Mouse (Mus musculus): ENCODE results near the gene Bcl2l1. TPM values are rescaled to one million over a fixed set of nuclear protein-coding genes. Genes with fewer than 3 reads are reported as not detected.
A peak's percentile ranks its signal among the peaks of the same experiment; 100 is the strongest.

The Bcl2l1 gene
- polyA plus RNA-seq, 2 experiments: 46.8 to 91.2 TPM

DNA sequence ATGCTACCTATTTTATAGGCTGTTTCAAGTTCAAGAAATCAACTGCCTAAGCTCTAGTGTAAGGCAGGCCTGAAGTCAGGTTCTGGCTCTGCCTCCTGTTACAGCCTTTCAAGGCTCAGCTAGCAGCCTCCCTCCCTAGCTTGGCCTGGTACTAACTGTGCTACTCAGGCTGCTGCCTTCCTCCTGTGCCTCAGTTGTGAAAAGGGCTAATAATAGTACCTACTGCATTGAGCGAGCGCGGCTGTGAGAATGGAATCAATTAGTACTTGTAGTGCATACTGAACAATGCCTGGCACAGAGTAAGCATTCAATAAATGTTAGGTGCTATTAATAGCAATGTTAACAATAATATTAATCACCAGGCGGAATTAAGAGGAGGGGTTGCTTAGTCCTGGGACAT is 11.6 kb downstream of the Bcl2l1 start:
- no peak overlapping the region for H3K4me3 ChIP-seq (replicated peaks; ENCODE audit: low read length)
- no peak for TF ChIP-seq POLR2A (IDR thresholded peaks at IDR 0.05; ENCODE audit: borderline replicate concordance, extremely low read depth, insufficient read depth, insufficient read length)
- no peaks in the 10 kb centered on the region for H3K27me3 ChIP-seq (ENCODE audit: control insufficient read depth, insufficient read depth, low read length)
- peaks cover 20% of the 10 kb centered on the region; the same call in 1 of the 2 replicates for H3K36me3 ChIP-seq (ENCODE audit: control insufficient read depth, insufficient read depth, low read length)
- no peak for ATAC-seq (ENCODE audit: low FRiP score, low read depth)
- WGBS: 63% methylated on average over 4 of the region's 4 CpGs
- no peaks in the 10 kb centered on the region for H3K9me3 ChIP-seq (ENCODE audit: control insufficient read depth, low read length)
- H3K4me1 ChIP-seq (ENCODE audit: control insufficient read depth, insufficient read depth, low read length): peaks cover 56% of the 10 kb centered on the region
- H3K9ac ChIP-seq (ENCODE audit: low read depth, low read length, severe bottlenecking): no peak overlapping the region
- DNase-seq (ENCODE audit: low spot score): peak; percentile 26
- H3K4me2 ChIP-seq (replicated peaks; ENCODE audit: low read depth, low read length, severe bottlenecking): no peak overlapping the region; the same call in 1 of the 2 replicates
- peak overlapping the region; percentile 85 for H3K27ac ChIP-seq (replicated peaks; ENCODE audit: low read depth, low read length)

DNA sequence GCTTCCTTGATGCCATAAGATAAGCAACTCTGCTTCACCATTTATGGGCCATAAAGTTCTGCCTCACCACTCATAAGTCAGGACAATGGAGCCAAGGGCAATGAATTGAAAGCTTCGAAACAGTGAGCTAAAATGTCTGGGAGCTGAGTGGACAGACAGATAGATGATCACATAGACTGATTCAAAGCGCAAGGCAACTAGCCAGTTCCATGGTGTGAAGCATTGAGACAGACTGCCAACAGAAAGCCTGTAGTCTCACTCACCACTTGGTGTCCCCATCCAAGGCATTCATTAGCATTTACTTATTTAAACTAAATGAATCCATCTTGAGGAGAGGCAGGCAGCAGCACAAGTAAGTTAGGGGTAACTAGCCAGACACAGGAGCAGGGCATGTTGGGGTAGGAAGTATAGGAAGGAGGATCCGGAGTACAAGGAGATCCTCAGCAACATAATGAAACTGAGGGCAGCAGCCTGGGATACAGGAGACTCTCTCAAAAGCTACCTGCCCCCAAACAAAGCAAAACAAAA is 12.4 kb downstream of the Bcl2l1 start:
- Histone ChIP-seq H3K36me3 (ENCODE audit: control insufficient read depth, insufficient read depth, low read length) (peaks cover 20% of the 10 kb centered on the region; the same call in 1 of the 2 replicates), H3K4me1 (ENCODE audit: control insufficient read depth, insufficient read depth, low read length) (peaks cover 56% of the 10 kb centered on the region), H3K27ac (replicated peaks; ENCODE audit: low read depth, low read length) (peak overlapping the region; percentile 85; the same call in 1 of the 2 replicates), H3K9me3 (ENCODE audit: control insufficient read depth, low read length) (no peaks in the 10 kb centered on the region), H3K9ac (ENCODE audit: low read depth, low read length, severe bottlenecking) (no peak overlapping the region), H3K4me2 (replicated peaks; ENCODE audit: low read depth, low read length, severe bottlenecking) (no peak overlapping the region), H3K27me3 (ENCODE audit: control insufficient read depth, insufficient read depth, low read length) (no peaks in the 10 kb centered on the region), H3K4me3 (replicated peaks; ENCODE audit: low read length) (no peak overlapping the region)
- WGBS: 95% methylated on average over 3 of the region's 3 CpGs
- ATAC-seq (ENCODE audit: low FRiP score, low read depth) (no peak), DNase-seq (ENCODE audit: low spot score) (no peak)
- TF ChIP-seq POLR2A (IDR thresholded peaks at IDR 0.05; ENCODE audit: borderline replicate concordance, extremely low read depth, insufficient read depth, insufficient read length): no peak

DNA sequence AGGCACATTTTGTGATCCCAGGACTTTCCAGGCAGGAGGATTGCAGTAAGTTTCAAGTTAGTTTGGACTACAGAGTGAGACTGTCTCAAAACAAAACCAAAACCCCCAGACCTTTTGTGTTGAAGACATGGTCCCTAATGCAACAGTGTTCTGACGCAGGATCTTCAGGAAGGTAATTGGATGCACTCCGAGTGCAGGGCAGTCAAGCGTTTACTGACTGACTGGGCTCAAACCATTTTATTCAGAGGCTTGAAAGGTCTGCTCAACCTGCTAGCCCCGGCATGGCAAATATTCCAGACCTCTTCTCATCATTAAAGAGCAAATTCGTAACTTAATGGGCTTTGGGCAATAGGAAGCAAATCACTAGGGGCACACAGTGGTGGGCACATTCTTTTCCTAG is 12.8 kb downstream of the Bcl2l1 start:
- ATAC-seq (ENCODE audit: low FRiP score, low read depth) (no peak), DNase-seq (ENCODE audit: low spot score) (no peak)
- H3K36me3 ChIP-seq (ENCODE audit: control insufficient read depth, insufficient read depth, low read length): peaks cover 20% of the 10 kb centered on the region; the same call in 1 of the 2 replicates
- H3K27ac ChIP-seq (replicated peaks; ENCODE audit: low read depth, low read length): 0 out of 2 replicates have a peak overlapping the region, but pooled peaks have one; percentile 85
- H3K4me3 ChIP-seq (replicated peaks; ENCODE audit: low read length): no peak overlapping the region
- TF ChIP-seq POLR2A (IDR thresholded peaks at IDR 0.05; ENCODE audit: borderline replicate concordance, extremely low read depth, insufficient read depth, insufficient read length): no peak
- no peaks in the 10 kb centered on the region for H3K27me3 ChIP-seq (ENCODE audit: control insufficient read depth, insufficient read depth, low read length)
- H3K9ac ChIP-seq (ENCODE audit: low read depth, low read length, severe bottlenecking): no peak overlapping the region
- WGBS: 80% methylated on average over 5 of the region's 5 CpGs
- H3K9me3 ChIP-seq (ENCODE audit: control insufficient read depth, low read length): no peaks in the 10 kb centered on the region
- H3K4me1 ChIP-seq (ENCODE audit: control insufficient read depth, insufficient read depth, low read length): peaks cover 56% of the 10 kb centered on the region
- H3K4me2 ChIP-seq (replicated peaks; ENCODE audit: low read depth, low read length, severe bottlenecking): no peak overlapping the region

DNA sequence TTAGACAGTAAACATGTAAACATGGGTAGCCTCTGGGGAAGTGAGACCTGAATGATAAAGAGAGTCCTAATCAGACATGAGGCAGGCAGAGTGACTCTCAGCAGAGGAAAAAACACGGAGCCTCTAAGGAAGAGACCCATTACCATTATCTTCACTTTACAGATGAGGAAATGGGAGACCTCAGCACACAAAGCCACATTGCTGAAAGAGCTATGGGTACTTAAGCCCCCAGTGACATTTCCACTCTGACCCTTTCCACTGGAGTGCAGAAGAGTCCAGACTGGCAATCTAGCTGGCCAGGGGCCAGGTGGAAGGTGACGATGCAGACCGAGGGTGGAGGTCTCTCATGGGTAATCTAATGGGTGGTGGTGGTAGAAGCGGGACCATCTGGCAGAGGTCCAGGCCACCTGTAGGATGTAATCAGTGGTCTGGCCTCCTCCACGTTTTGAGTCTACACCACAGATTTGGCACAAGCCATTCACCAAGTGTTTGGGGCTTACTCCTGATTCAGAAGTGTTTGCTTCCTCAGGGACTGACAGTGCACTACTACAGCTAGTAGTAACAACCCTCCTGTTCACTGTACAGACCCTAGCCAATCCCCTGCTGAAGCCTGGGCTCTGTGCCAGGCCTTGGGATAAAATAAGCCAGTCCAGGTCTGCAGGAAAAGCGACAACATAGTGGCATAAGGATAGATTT is 13.8 kb downstream of the Bcl2l1 start:
- H3K27me3 ChIP-seq (ENCODE audit: control insufficient read depth, insufficient read depth, low read length): no peaks in the 10 kb centered on the region
- H3K4me1 ChIP-seq (ENCODE audit: control insufficient read depth, insufficient read depth, low read length): peaks cover 56% of the 10 kb centered on the region
- 33% methylated on average over 6 of the region's 6 CpGs for WGBS
- H3K4me3 ChIP-seq (replicated peaks; ENCODE audit: low read length): no peak overlapping the region
- peaks cover 20% of the 10 kb centered on the region; the same call in 1 of the 2 replicates for H3K36me3 ChIP-seq (ENCODE audit: control insufficient read depth, insufficient read depth, low read length)
- no peak for ATAC-seq (ENCODE audit: low FRiP score, low read depth)
- H3K4me2 ChIP-seq (replicated peaks; ENCODE audit: low read depth, low read length, severe bottlenecking): no peak overlapping the region
- H3K27ac ChIP-seq (replicated peaks; ENCODE audit: low read depth, low read length): 0 out of 2 replicates have a peak overlapping the region, but pooled peaks have one; percentile 1
- TF ChIP-seq POLR2A (IDR thresholded peaks at IDR 0.05; ENCODE audit: borderline replicate concordance, extremely low read depth, insufficient read depth, insufficient read length): no peak
- no peaks in the 10 kb centered on the region for H3K9me3 ChIP-seq (ENCODE audit: control insufficient read depth, low read length)
- no peak overlapping the region for H3K9ac ChIP-seq (ENCODE audit: low read depth, low read length, severe bottlenecking)
- DNase-seq (ENCODE audit: low spot score): no peak

DNA sequence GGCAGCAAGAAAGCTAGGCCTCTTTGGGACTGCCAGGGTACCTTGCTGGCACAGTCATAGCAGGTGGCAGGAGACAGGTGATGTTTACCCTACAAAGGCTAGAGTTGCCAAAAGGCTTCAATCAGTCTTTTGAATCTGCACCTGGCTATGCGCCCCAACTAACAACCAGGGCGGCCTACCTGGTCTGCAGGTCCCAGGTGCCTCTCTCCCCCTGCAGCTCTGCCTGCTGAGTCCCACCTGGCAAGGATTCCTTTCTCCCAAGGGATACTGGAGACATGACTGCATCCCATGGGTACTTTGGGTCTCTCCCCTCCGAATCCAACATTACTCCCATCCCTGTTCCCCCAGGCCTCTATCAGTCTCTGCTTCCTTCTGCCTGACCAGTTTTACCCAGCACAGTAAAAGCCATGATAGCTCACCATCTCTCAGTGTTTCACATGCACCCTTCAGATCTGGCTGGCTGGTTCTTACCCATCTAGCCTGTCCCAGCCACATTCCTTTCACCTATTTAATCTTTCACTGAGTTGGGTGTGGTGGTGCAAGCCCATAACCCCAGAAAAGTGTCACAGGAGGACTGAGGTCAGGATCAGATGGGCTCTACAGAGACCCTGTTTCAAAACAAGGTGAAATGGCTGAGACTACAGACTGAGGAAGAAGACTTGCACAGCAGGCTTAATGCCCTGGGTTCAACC is 14.7 kb downstream of the Bcl2l1 start:
- H3K9ac ChIP-seq (ENCODE audit: low read depth, low read length, severe bottlenecking): no peak overlapping the region
- no peak overlapping the region for H3K4me3 ChIP-seq (replicated peaks; ENCODE audit: low read length)
- H3K4me2 ChIP-seq (replicated peaks; ENCODE audit: low read depth, low read length, severe bottlenecking): no peak overlapping the region
- H3K27me3 ChIP-seq (ENCODE audit: control insufficient read depth, insufficient read depth, low read length): no peaks in the 10 kb centered on the region
- peaks cover 49% of the 10 kb centered on the region for H3K4me1 ChIP-seq (ENCODE audit: control insufficient read depth, insufficient read depth, low read length)
- no peaks in the 10 kb centered on the region for H3K9me3 ChIP-seq (ENCODE audit: control insufficient read depth, low read length)
- H3K27ac ChIP-seq (replicated peaks; ENCODE audit: low read depth, low read length): no peak overlapping the region
- ATAC-seq (ENCODE audit: low FRiP score, low read depth) (no peak), DNase-seq (ENCODE audit: low spot score) (no peak)
- no peak for TF ChIP-seq POLR2A (IDR thresholded peaks at IDR 0.05; ENCODE audit: borderline replicate concordance, extremely low read depth, insufficient read depth, insufficient read length)
- peaks cover 20% of the 10 kb centered on the region; the same call in 1 of the 2 replicates for H3K36me3 ChIP-seq (ENCODE audit: control insufficient read depth, insufficient read depth, low read length)
- WGBS: 75% methylated on average over 3 of the region's 3 CpGs

Measured in limb, embryonic 14.5 days (tissue).